28 mouse cellular contexts compared by ENCODE assay signal in the genomic region with DNA sequence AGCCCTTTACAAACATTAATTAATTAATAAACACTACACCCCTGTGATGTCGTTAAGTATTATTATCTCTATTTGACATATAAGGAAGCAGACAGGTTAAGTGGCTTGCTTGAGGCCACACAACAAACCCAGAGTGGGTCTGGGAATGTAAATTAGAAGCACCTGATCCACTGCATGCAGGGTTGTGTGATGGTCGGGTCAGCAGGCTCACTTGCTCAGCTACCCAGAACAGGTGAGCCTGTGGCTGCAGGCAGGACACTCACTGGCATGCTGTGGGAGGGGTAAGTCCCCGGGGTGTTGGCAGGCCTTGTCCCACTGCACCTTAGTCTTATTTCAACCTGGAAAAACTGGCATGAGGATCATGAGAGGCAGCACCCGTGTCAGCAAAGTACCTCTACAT. TPM values are rescaled to one million over a fixed set of nuclear protein-coding genes. Genes with fewer than 3 reads are reported as not detected.
DNase-seq lines count a peak whose midpoint lies in the region; ATAC-seq and TF ChIP-seq lines count a peak whose summit lies in the region.
"Had no signal": no experiment of that assay in that cellular context is flagged by ENCODE, and none has a peak within 500 bp of the region (broad histone marks: within the 10 kb centered on the region; RNA-seq: fewer than 3 reads in every experiment).

No protein-coding gene starts in this region.

- H3K4me3 ChIP-seq in hindbrain, embryonic 13.5 days: no peak overlapping the region
- H3K4me3 ChIP-seq in hindbrain, postnatal 0 days (ENCODE audit: low read length): no peak overlapping the region
- H3K4me3 ChIP-seq in kidney, embryonic 16.5 days (ENCODE audit: low read length): no peak overlapping the region
- no peak overlapping the region for H3K4me3 ChIP-seq in embryonic facial prominence, embryonic 11.5 days (ENCODE audit: low read depth, low read length)
- H3K4me3 ChIP-seq in limb, embryonic 13.5 days: no peak overlapping the region
- H3K4me3 ChIP-seq: forebrain, embryonic 13.5 days; heart, embryonic 10.5 days; hindbrain, embryonic 12.5 days; liver, embryonic 12.5 days; midbrain, embryonic 12.5 days; myocyte; neural tube, embryonic 12.5 days had no signal

- no peak overlapping the region for H3K4me2 ChIP-seq in hindbrain, embryonic 13.5 days
- H3K4me2 ChIP-seq in hindbrain, postnatal 0 days (ENCODE audit: low read depth, low read length): no peak overlapping the region
- H3K4me2 ChIP-seq in kidney, embryonic 16.5 days (replicated peaks; ENCODE audit: low read depth, low read length): no peak overlapping the region
- H3K4me2 ChIP-seq in embryonic facial prominence, embryonic 11.5 days (ENCODE audit: low read depth, low read length): no peak overlapping the region
- no peak overlapping the region for H3K4me2 ChIP-seq in limb, embryonic 13.5 days (replicated peaks)
- H3K4me2 ChIP-seq: forebrain, embryonic 13.5 days; hindbrain, embryonic 12.5 days; liver, embryonic 12.5 days; midbrain, embryonic 12.5 days; neural tube, embryonic 12.5 days had no signal

- H3K4me1 ChIP-seq in hindbrain, embryonic 13.5 days (replicated peaks): no peaks in the 10 kb centered on the region
- no peaks in the 10 kb centered on the region for H3K4me1 ChIP-seq in hindbrain, postnatal 0 days (ENCODE audit: insufficient read depth, low read length)
- H3K4me1 ChIP-seq in kidney, embryonic 16.5 days (ENCODE audit: insufficient read depth, low read length): peaks cover 20% of the 10 kb centered on the region
- no peaks in the 10 kb centered on the region for H3K4me1 ChIP-seq in embryonic facial prominence, embryonic 11.5 days (ENCODE audit: control insufficient read depth, insufficient read depth, low read length)
- peaks cover 16% of the 10 kb centered on the region for H3K4me1 ChIP-seq in limb, embryonic 13.5 days
- H3K4me1 ChIP-seq: forebrain, embryonic 13.5 days; heart, embryonic 10.5 days; liver, embryonic 12.5 days; midbrain, embryonic 12.5 days had no signal

- ATAC-seq in hindbrain, embryonic 13.5 days (ENCODE audit: low FRiP score): 0 out of 2 replicates have a peak, but pooled peaks have one; percentile 43
- ATAC-seq in hindbrain, postnatal 0 days: no peak
- ATAC-seq in kidney, embryonic 16.5 days (ENCODE audit: low FRiP score, low TSS enrichment): no peak
- peak; percentile 18; the same call in 1 of the 2 replicates for ATAC-seq in embryonic facial prominence, embryonic 11.5 days (replicated peaks; ENCODE audit: insufficient number of reproducible peaks, low FRiP score, low TSS enrichment, low read depth)
- ATAC-seq in limb, embryonic 13.5 days (ENCODE audit: low FRiP score, low read depth): peak; percentile 66
- ATAC-seq: forebrain, embryonic 13.5 days; liver, embryonic 12.5 days; liver, postnatal 0 days; Patski had no signal

- no peaks in the 10 kb centered on the region for H3K9me3 ChIP-seq in hindbrain, embryonic 13.5 days
- no peaks in the 10 kb centered on the region for H3K9me3 ChIP-seq in hindbrain, postnatal 0 days (ENCODE audit: low read length)
- no peaks in the 10 kb centered on the region for H3K9me3 ChIP-seq in kidney, embryonic 16.5 days (ENCODE audit: low read length)
- no peaks in the 10 kb centered on the region for H3K9me3 ChIP-seq in embryonic facial prominence, embryonic 11.5 days (replicated peaks; ENCODE audit: control insufficient read depth, low read length)
- H3K9me3 ChIP-seq in limb, embryonic 13.5 days: no peaks in the 10 kb centered on the region
- H3K9me3 ChIP-seq: forebrain, embryonic 13.5 days; heart, embryonic 10.5 days; hindbrain, embryonic 12.5 days; liver, embryonic 12.5 days; midbrain, embryonic 12.5 days; neural tube, embryonic 12.5 days had no signal

- H3K27ac ChIP-seq in hindbrain, embryonic 13.5 days: no peak overlapping the region
- H3K27ac ChIP-seq in hindbrain, postnatal 0 days: no peak overlapping the region
- H3K27ac ChIP-seq in kidney, embryonic 16.5 days (ENCODE audit: low read length): no peak overlapping the region
- no peak overlapping the region for H3K27ac ChIP-seq in embryonic facial prominence, embryonic 11.5 days (replicated peaks; ENCODE audit: low read depth, low read length)
- no peak overlapping the region for H3K27ac ChIP-seq in limb, embryonic 13.5 days
- H3K27ac ChIP-seq: forebrain, embryonic 13.5 days; heart, embryonic 10.5 days; hindbrain, embryonic 12.5 days; liver, embryonic 12.5 days; midbrain, embryonic 12.5 days; neural tube, embryonic 12.5 days; stomach, postnatal 0 days had no signal

- H3K9ac ChIP-seq in hindbrain, embryonic 13.5 days: no peak overlapping the region
- no peak overlapping the region for H3K9ac ChIP-seq in hindbrain, postnatal 0 days (replicated peaks; ENCODE audit: low read length)
- H3K9ac ChIP-seq in kidney, embryonic 16.5 days (replicated peaks; ENCODE audit: low read length): no peak overlapping the region
- H3K9ac ChIP-seq in embryonic facial prominence, embryonic 11.5 days (replicated peaks; ENCODE audit: low read length): no peak overlapping the region
- H3K9ac ChIP-seq in limb, embryonic 13.5 days: no peak overlapping the region
- H3K9ac ChIP-seq: forebrain, embryonic 13.5 days; hindbrain, embryonic 12.5 days; liver, embryonic 12.5 days; liver, postnatal 0 days; midbrain, embryonic 12.5 days; neural tube, embryonic 12.5 days had no signal

- no peak for TF ChIP-seq CTCF in hindbrain, postnatal 0 days (IDR thresholded peaks at IDR 0.05; ENCODE audit: low read depth)

- H3K27me3 ChIP-seq in hindbrain, embryonic 13.5 days: no peaks in the 10 kb centered on the region
- no peaks in the 10 kb centered on the region for H3K27me3 ChIP-seq in hindbrain, postnatal 0 days (ENCODE audit: insufficient read depth, low read length)
- H3K27me3 ChIP-seq in kidney, embryonic 16.5 days (ENCODE audit: insufficient read depth, low read length): no peaks in the 10 kb centered on the region
- H3K27me3 ChIP-seq in embryonic facial prominence, embryonic 11.5 days (ENCODE audit: control insufficient read depth, insufficient read depth, low read length): no peaks in the 10 kb centered on the region
- peaks cover 62% of the 10 kb centered on the region for H3K27me3 ChIP-seq in limb, embryonic 13.5 days
- H3K27me3 ChIP-seq: forebrain, embryonic 13.5 days; hindbrain, embryonic 12.5 days; liver, embryonic 12.5 days; midbrain, embryonic 12.5 days; neural tube, embryonic 12.5 days; Patski had no signal

- no peaks in the 10 kb centered on the region for H3K36me3 ChIP-seq in hindbrain, embryonic 13.5 days
- no peaks in the 10 kb centered on the region for H3K36me3 ChIP-seq in hindbrain, postnatal 0 days (ENCODE audit: insufficient read depth, low read length)
- H3K36me3 ChIP-seq in kidney, embryonic 16.5 days (ENCODE audit: insufficient read depth, low read length): no peaks in the 10 kb centered on the region
- no peaks in the 10 kb centered on the region for H3K36me3 ChIP-seq in embryonic facial prominence, embryonic 11.5 days (replicated peaks; ENCODE audit: control insufficient read depth, insufficient read depth, low read depth, low read length)
- H3K36me3 ChIP-seq in limb, embryonic 13.5 days: no peaks in the 10 kb centered on the region
- H3K36me3 ChIP-seq: heart, embryonic 10.5 days; hindbrain, embryonic 12.5 days; liver, embryonic 12.5 days; midbrain, embryonic 12.5 days; neural tube, embryonic 12.5 days had no signal

- WGBS in hindbrain, embryonic 13.5 days: 73% methylated on average over 4 of the region's 4 CpGs
- WGBS in hindbrain, postnatal 0 days: 82% methylated on average over 4 of the region's 4 CpGs
- WGBS in kidney, embryonic 16.5 days: 63% methylated on average over 4 of the region's 4 CpGs
- WGBS in embryonic facial prominence, embryonic 11.5 days: 56% methylated on average over 4 of the region's 4 CpGs
- WGBS in limb, embryonic 13.5 days: 23% methylated on average over 4 of the region's 4 CpGs

- no peak for DNase-seq in hindbrain, postnatal 0 days (ENCODE audit: low spot score)
- DNase-seq in kidney, postnatal 14 days: peak; percentile 16
- DNase-seq in embryonic facial prominence, embryonic 11.5 days (ENCODE audit: low spot score): peak; percentile 24
- no peak for DNase-seq in cerebellum, postnatal 14 days
- DNase-seq: adrenal gland, postnatal 10 days; cerebellum, adult 8-10 months; gastrocnemius, postnatal 14 days; heart, postnatal 36 days; layer of hippocampus, postnatal 36 days; liver, postnatal 0 days; lung, postnatal 36 days; right cerebral cortex, postnatal 4 days; thymus, adult 18-20 months; thymus, postnatal 25 days had no signal

RNA-seq across cellular contexts. Expression of a gene that starts 47.6 kb away (rescaled TPM):
- polyA plus RNA-seq in hindbrain, embryonic 13.5 days (2015; fragmentation: Nextera tagmentation; extraction: Ambion mirVana): 1.3 and 1.7 TPM in 2 replicates
- total RNA-seq in hindbrain, postnatal 0 days (2014; rRNA removed): 11.9 and 16.2 TPM in 2 replicates
- polyA plus RNA-seq in hindbrain, postnatal 0 days (2015; fragmentation: Nextera tagmentation; extraction: Ambion mirVana): 1.8 and 2.0 TPM in 2 replicates
- 2.3 and 3.3 TPM in 2 replicates for polyA plus RNA-seq in kidney, embryonic 16.5 days (2015; fragmentation: Nextera tagmentation; extraction: Ambion mirVana)
- 9.3 and 10.6 TPM in 2 replicates for polyA plus RNA-seq in embryonic facial prominence, embryonic 11.5 days (2014; fragmentation: Nextera tagmentation; extraction: Ambion mirVana)
- polyA plus RNA-seq in limb, embryonic 13.5 days (2015; fragmentation: Nextera tagmentation; extraction: Ambion mirVana): 5.1 and 6.8 TPM in 2 replicates
- total RNA-seq: granulocyte monocyte progenitor cell, adult 5-6 weeks; MEL had no signal
- polyA plus RNA-seq: liver, postnatal 0 days had no signal

Comparison
In these comparisons a context has a peak if more than half of its experiments do, and no peak if none do; other contexts are left out.
1. ATAC-seq: peak in hindbrain, embryonic 13.5 days (single experiment), embryonic facial prominence, embryonic 11.5 days (single experiment) and limb, embryonic 13.5 days (single experiment); none in hindbrain, postnatal 0 days (single experiment) and kidney, embryonic 16.5 days (single experiment).
2. DNase-seq: peak in kidney, postnatal 14 days (single experiment) and embryonic facial prominence, embryonic 11.5 days (single experiment); none in hindbrain, postnatal 0 days (single experiment) and cerebellum, postnatal 14 days (0 of 2).